Mouse (Mus musculus) megakaryocyte-erythroid progenitor cell, adult 5-6 weeks (primary cell): ENCODE data around the gene Olfr61. TPM values are rescaled to one million over a fixed set of nuclear protein-coding genes. Genes with fewer than 3 reads are reported as not detected.
"Not testable (repeated sequence)": the region's sequence is repeated elsewhere in the genome, so short reads cannot be mapped to it uniquely, and the experiment has no call there.

ENCODE experiments used
- ATAC-seq: replicated peaks from 2 replicates; pipeline ENCODE4 v1.8.0; 2016; ENCODE audit warnings: mild to moderate bottlenecking, inconsistent platforms; ENCODE audit not compliant: severe bottlenecking, poor library complexity, low FRiP score, low TSS enrichment
- total RNA-seq, 2 experiments: library from RNA; stranded (forward) in 1 of 2; stranded (reverse) in 1 of 2; fragments of 200-1000, 215-1000 nt in 1 of 2; fragments of >200 nt in 1 of 2; fragmentation: Nextera tagmentation in 1 of 2; gene quantifications; 2 replicates each; pipeline ENCODE4 v1.2.3; 2014 to 2017

The Olfr61 gene
- total RNA-seq (2014; fragmentation: Nextera tagmentation): not detected in 2 replicates
- total RNA-seq (2017): not detected in 2 replicates

DNA sequence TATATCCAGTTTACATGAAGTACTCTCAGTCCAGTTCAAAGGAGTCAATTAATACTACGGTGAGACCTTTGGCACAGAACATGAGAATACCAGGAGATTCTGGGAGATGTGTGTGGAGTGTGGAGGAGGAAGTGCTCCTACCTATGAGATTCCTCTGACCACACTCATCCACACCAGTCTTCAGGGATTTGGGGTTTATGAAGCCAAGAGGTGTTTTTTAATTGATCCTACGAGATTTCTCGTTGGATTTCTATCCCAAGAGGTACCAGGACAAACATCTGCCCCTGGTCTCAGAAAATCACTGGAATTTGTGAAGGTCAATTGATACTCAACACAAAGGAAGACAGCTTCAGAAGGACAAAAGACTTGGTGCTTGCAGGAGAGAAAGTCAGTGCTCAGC, at the start of gene Olfr61:
Olfr61 (plus strand) TSS at position 301 of the 400 bp plus-strand sequence.
- not testable (repeated sequence) for ATAC-seq

DNA sequence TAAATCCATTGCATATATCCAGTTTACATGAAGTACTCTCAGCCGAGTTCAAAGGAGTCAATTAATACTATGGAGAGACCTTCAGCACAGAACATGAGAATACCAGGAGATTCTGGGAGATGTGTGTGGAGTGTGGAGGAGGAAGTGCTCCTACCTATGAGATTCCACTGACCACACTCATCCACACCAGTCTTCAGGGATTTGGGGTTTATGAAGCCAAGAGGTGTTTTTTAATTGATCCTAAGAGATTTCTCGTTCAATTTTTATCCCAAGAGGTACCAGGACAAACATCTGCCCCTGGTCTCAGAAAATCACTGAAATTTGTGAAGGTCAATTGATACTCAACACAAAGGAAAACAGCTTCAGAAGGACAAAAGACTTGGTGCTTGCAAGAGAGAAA, 27.8 kb upstream of the Olfr61 start, which contains the start of gene Olfr46:
Olfr46 (plus strand) TSS at position 301 of the 400 bp plus-strand sequence.
- ATAC-seq: not testable (repeated sequence)

DNA sequence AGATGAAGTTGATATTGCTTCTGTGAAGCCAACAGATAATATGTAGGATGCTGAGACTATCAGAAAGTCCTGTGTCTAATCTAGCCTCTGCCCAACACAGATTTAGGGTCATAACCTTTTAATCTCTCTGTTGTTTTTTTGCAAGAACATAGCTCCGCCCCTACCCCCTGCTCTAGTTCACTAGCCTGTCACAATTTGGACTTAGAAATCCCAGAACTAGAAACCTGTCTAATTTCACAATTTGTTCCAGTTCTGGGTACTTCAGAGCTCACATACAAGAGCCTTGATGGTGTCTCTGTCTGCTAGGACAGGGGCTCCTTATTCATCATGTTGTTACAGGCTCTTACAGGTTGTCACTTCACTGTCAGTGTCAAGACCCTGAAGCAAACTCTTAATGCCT, 1.8 kb downstream of the Olfr61 start:
- no peak for ATAC-seq

DNA sequence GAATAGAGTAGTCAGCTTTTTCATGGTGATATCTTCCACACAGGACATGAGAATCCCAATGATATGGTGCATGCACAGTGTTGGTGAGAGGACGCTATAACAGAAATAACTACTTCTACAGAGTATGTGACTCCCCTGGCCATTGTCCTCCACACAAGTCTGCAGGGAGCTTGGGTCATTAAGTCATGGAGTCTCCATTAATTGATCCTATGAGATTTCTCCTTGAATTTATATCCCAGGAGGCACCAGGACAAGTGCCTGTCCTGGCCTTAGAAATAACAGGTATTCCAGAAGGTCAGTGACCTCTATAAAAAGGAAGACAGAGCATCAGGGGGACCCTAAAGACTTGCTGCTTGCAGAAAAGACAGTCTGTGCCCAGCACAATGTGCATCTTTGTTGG, 17.4 kb downstream of the Olfr61 start, which contains the start of gene Olfr53:
Olfr53 (plus strand) TSS at position 301 of the 400 bp plus-strand sequence.
- no peak for ATAC-seq

DNA sequence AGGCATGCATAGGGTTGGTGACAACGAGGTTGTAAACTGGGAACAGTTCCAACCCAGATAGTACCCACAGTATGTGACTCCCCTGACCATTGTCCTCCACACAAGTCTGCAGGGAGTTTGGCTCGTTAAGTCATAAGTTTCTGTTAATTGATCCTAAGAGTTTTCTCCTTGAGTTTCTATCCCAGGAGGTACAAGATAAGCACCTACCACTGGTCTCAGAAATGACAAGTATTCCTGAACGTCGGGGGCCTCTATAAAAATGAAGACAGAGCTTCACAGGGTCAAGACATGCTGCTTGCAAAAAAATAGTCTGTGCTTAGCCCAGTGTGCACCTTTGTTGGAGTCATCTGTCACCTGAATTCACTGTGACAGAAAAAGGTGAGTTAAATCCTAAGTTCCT, 30.9 kb downstream of the Olfr61 start, which contains the start of gene Olfr539:
Olfr539 (plus strand) TSS at position 301 of the 400 bp plus-strand sequence.
- no peak for ATAC-seq

DNA sequence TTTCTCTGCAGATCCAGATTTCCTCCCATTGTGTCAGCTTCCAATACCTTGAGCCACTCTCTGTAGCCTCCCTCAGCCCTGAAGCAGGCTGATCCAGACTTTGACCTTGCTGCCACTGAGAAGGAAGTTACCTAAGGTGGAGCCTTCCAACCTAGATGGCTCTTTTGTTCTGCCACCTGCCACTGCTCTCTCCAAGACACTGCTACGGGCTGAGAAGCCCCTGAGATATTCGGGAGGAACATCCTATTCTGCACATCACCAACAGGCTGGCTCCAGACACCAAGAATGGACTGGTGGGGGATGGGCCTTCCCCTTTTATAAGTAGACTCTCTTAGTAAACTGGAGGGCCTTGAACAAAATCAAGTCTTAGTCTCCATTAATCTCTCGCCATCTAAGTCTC, 41.9 kb downstream of the Olfr61 start:
- not testable (repeated sequence) for ATAC-seq

DNA sequence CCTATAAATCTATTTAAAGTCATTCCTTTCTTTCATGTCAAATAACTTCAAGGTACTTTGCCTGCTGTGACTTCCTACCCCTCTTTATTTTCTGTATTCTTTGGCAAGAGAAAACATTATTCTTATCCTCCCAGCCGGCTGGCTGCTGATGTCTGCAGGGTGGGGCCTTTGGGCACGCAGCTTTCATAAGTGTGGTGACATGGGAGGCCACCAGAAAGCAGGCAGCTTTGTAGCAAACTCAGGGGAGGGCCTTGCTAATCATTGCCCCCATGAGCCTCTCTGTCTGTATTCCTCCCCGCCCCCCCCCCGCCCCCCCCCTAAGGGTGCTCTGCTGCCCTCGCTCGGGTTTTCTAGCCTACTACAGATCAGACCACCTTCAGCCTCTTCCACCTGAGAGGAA, 47.1 kb downstream of the Olfr61 start:
- ATAC-seq: no peak

DNA sequence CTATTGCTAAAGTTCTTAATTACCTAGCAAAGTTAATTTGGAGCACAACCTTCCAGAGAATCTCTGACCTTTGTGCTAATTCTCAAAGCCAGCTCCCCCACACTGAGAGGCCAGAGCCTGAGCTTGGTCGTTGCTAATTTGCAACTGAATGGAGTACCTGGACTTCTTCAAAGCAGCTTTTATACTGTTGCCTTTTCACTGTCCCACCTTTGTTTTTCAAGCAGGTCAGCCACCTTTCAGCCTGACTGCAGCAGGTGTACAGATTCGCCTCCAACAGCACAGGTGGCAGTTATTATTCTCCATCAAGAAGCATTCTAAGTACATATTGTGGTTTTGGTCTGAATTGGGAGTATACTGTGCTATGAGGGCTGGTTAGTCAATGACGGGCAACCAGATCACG, 50.8 kb downstream of the Olfr61 start:
- not testable (repeated sequence) for ATAC-seq

DNA sequence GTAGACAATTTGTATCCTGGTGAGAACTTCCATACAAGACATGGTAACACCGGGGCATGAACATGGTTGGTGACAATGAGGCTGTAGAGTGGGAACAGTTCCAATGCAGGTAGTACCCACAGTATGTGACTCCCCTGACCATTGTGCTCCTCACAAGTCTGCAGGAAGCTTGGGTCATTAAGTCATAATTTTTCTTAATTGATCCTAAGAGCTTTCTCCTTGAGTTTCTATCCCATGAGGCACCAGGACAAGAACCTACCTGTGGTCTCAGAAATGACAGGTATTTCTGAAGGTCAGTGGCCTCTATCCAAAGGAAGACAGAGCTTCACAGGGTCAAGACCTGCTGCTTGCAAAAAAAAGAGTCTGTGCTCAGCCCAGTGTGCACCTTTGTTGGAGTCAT, 52.9 kb downstream of the Olfr61 start, which contains the start of gene Olfr45:
Olfr45 (plus strand) TSS at position 301 of the 400 bp plus-strand sequence.
- ATAC-seq: no peak

Other genes starting within 250 kb of the Olfr61 start
- gene Olfr531, start 226.1 kb upstream of the Olfr61 start, total RNA-seq (2014; fragmentation: Nextera tagmentation): not detected in 2 replicates
- gene Olfr531, start 226.1 kb upstream of the Olfr61 start, total RNA-seq (2017): not detected in 2 replicates
- gene Olfr532, start 207.3 kb upstream of the Olfr61 start, total RNA-seq (2014; fragmentation: Nextera tagmentation): not detected in 2 replicates
- not detected in 2 replicates for gene Olfr532, start 207.3 kb upstream of the Olfr61 start, total RNA-seq (2017)
- not detected in 2 replicates for gene Olfr533, start 165.6 kb upstream of the Olfr61 start, total RNA-seq (2014; fragmentation: Nextera tagmentation)
- not detected in 2 replicates for gene Olfr533, start 165.6 kb upstream of the Olfr61 start, total RNA-seq (2017)
- not detected in 2 replicates for gene Olfr535, start 144.8 kb upstream of the Olfr61 start, total RNA-seq (2014; fragmentation: Nextera tagmentation)
- not detected in 2 replicates for gene Olfr535, start 144.8 kb upstream of the Olfr61 start, total RNA-seq (2017)
- gene Olfr536, start 121.6 kb upstream of the Olfr61 start, total RNA-seq (2014; fragmentation: Nextera tagmentation): not detected in 2 replicates
- gene Olfr536, start 121.6 kb upstream of the Olfr61 start, total RNA-seq (2017): not detected in 2 replicates
- not detected in 2 replicates for gene Olfr538, start 61.1 kb upstream of the Olfr61 start, total RNA-seq (2014; fragmentation: Nextera tagmentation)
- gene Olfr538, start 61.1 kb upstream of the Olfr61 start, total RNA-seq (2017): not detected in 2 replicates
- not detected in 2 replicates for gene Olfr46, start 27.7 kb upstream of the Olfr61 start, total RNA-seq (2014; fragmentation: Nextera tagmentation)
- not detected in 2 replicates for gene Olfr46, start 27.7 kb upstream of the Olfr61 start, total RNA-seq (2017)
- gene Olfr53, start 17.5 kb downstream of the Olfr61 start, total RNA-seq (2014; fragmentation: Nextera tagmentation): not detected in 2 replicates
- not detected in 2 replicates for gene Olfr53, start 17.5 kb downstream of the Olfr61 start, total RNA-seq (2017)
- gene Olfr539, start 31.0 kb downstream of the Olfr61 start, total RNA-seq (2014; fragmentation: Nextera tagmentation): not detected in 2 replicates
- not detected in 2 replicates for gene Olfr539, start 31.0 kb downstream of the Olfr61 start, total RNA-seq (2017)
- gene Olfr45, start 53.0 kb downstream of the Olfr61 start, total RNA-seq (2014; fragmentation: Nextera tagmentation): 0.20 TPM in 1 of 2 replicates, not detected in the other
- gene Olfr45, start 53.0 kb downstream of the Olfr61 start, total RNA-seq (2017): not detected in 2 replicates
- not detected in 2 replicates for gene Olfr541, start 68.3 kb downstream of the Olfr61 start, total RNA-seq (2014; fragmentation: Nextera tagmentation)
- gene Olfr541, start 68.3 kb downstream of the Olfr61 start, total RNA-seq (2017): not detected in 2 replicates
- not detected in 2 replicates for gene Cyp2e1, start 134.8 kb downstream of the Olfr61 start, total RNA-seq (2014; fragmentation: Nextera tagmentation)
- not detected in 2 replicates for gene Cyp2e1, start 134.8 kb downstream of the Olfr61 start, total RNA-seq (2017)
- not detected in 2 replicates for gene Syce1, start 158.9 kb downstream of the Olfr61 start, total RNA-seq (2014; fragmentation: Nextera tagmentation)
- gene Syce1, start 158.9 kb downstream of the Olfr61 start, total RNA-seq (2017): not detected in 2 replicates
- gene Zfp941, start 193.2 kb downstream of the Olfr61 start, total RNA-seq (2014; fragmentation: Nextera tagmentation): 4.0 TPM in 1 of 2 replicates, not detected in the other
- gene Zfp941, start 193.2 kb downstream of the Olfr61 start, total RNA-seq (2017): 0.56 and 2.7 TPM in 2 replicates
- gene Urah, start 206.0 kb downstream of the Olfr61 start, total RNA-seq (2014; fragmentation: Nextera tagmentation): not detected in 2 replicates
- not detected in 2 replicates for gene Urah, start 206.0 kb downstream of the Olfr61 start, total RNA-seq (2017)
- gene Scgb1c1, start 216.6 kb downstream of the Olfr61 start, total RNA-seq (2014; fragmentation: Nextera tagmentation): not detected in 2 replicates
- not detected in 2 replicates for gene Scgb1c1, start 216.6 kb downstream of the Olfr61 start, total RNA-seq (2017)
- not detected in 2 replicates for gene Odf3, start 218.8 kb downstream of the Olfr61 start, total RNA-seq (2014; fragmentation: Nextera tagmentation)
- not detected in 2 replicates for gene Odf3, start 218.8 kb downstream of the Olfr61 start, total RNA-seq (2017)
- not detected in 2 replicates for gene Gm45785, start 227.4 kb downstream of the Olfr61 start, total RNA-seq (2014; fragmentation: Nextera tagmentation)
- 3.0 TPM in 1 of 2 replicates, not detected in the other for gene Gm45785, start 227.4 kb downstream of the Olfr61 start, total RNA-seq (2017)
- gene Ric8a, start 228.0 kb downstream of the Olfr61 start, total RNA-seq (2014; fragmentation: Nextera tagmentation): 30.0 and 44.3 TPM in 2 replicates
- gene Ric8a, start 228.0 kb downstream of the Olfr61 start, total RNA-seq (2017): 19.2 and 27.5 TPM in 2 replicates
- gene Bet1l, start 228.6 kb downstream of the Olfr61 start, total RNA-seq (2014; fragmentation: Nextera tagmentation): 12.9 and 14.5 TPM in 2 replicates
- 12.8 and 16.1 TPM in 2 replicates for gene Bet1l, start 228.6 kb downstream of the Olfr61 start, total RNA-seq (2017)